In genomic region chr1:64621116-64621515, GRCm38 (mm10) we compare ENCODE assay signal across 21 mouse cellular contexts. TPM values are rescaled to one million over a fixed set of nuclear protein-coding genes. Genes with fewer than 3 reads are reported as not detected.
DNase-seq lines count a peak whose midpoint lies in the region; ATAC-seq and TF ChIP-seq lines count a peak whose summit lies in the region.
"Had no signal": no experiment of that assay in that cellular context is flagged by ENCODE, and none has a peak within 500 bp of the region (broad histone marks: within the 10 kb centered on the region; RNA-seq: fewer than 3 reads in every experiment).

No protein-coding gene starts in this region.

- H3K27me3 ChIP-seq in embryonic facial prominence, embryonic 14.5 days (replicated peaks; ENCODE audit: control insufficient read depth, insufficient read depth, low read length) = no peaks in the 10 kb centered on the region
- H3K27me3 ChIP-seq in embryonic facial prominence, embryonic 10.5 days (replicated peaks; ENCODE audit: low read depth, poor library complexity, severe bottlenecking) = no peaks in the 10 kb centered on the region
- H3K27me3 ChIP-seq: forebrain, embryonic 12.5 days; heart, embryonic 15.5 days; intestine, embryonic 15.5 days; limb, embryonic 13.5 days; midbrain, embryonic 12.5 days had no signal

- no peaks in the 10 kb centered on the region for H3K36me3 ChIP-seq in embryonic facial prominence, embryonic 14.5 days (ENCODE audit: control insufficient read depth, insufficient read depth, low read length)
- H3K36me3 ChIP-seq in embryonic facial prominence, embryonic 10.5 days (replicated peaks) = no peaks in the 10 kb centered on the region
- H3K36me3 ChIP-seq: forebrain, embryonic 12.5 days; heart, embryonic 15.5 days; intestine, embryonic 15.5 days; limb, embryonic 13.5 days; midbrain, embryonic 12.5 days had no signal

- ATAC-seq in embryonic facial prominence, embryonic 14.5 days (ENCODE audit: low read depth) = no peak
- ATAC-seq: hindbrain, embryonic 16.5 days; intestine, embryonic 15.5 days had no signal

- H3K9me3 ChIP-seq in embryonic facial prominence, embryonic 14.5 days (ENCODE audit: control insufficient read depth, low read length) = no peaks in the 10 kb centered on the region
- no peaks in the 10 kb centered on the region for H3K9me3 ChIP-seq in embryonic facial prominence, embryonic 10.5 days
- H3K9me3 ChIP-seq: forebrain, embryonic 12.5 days; heart, embryonic 15.5 days; intestine, embryonic 15.5 days; limb, embryonic 13.5 days; midbrain, embryonic 12.5 days had no signal

- TF ChIP-seq CTCF in lung, adult 2 months (IDR thresholded peaks at IDR 0.05; ENCODE audit: insufficient read depth, low read length) = no peak
- TF ChIP-seq CTCF in cortical plate, adult 2 months (IDR thresholded peaks at IDR 0.05; ENCODE audit: extremely low read depth, insufficient read depth, low read length) = no peak

- no peak overlapping the region for H3K27ac ChIP-seq in embryonic facial prominence, embryonic 14.5 days (replicated peaks; ENCODE audit: low read depth, low read length)
- no peak overlapping the region for H3K27ac ChIP-seq in embryonic facial prominence, embryonic 10.5 days (replicated peaks)
- H3K27ac ChIP-seq in cortical plate, adult 2 months (ENCODE audit: insufficient read depth, low read length) = peak overlapping the region; percentile 7; the same call in 1 of the 2 replicates
- H3K27ac ChIP-seq: forebrain, embryonic 12.5 days; gastrocnemius, adult 2 months; heart, embryonic 15.5 days; intestine, embryonic 15.5 days; limb, embryonic 13.5 days; liver, embryonic 14.5 days; midbrain, embryonic 12.5 days had no signal

- no peak for TF ChIP-seq POLR2A in lung, adult 2 months (IDR thresholded peaks at IDR 0.05; ENCODE audit: borderline replicate concordance, extremely low read depth, low read depth, low read length)
- TF ChIP-seq POLR2A in cortical plate, adult 2 months (IDR thresholded peaks at IDR 0.05; ENCODE audit: extremely low read depth, insufficient read depth, low read length) = peak; percentile 58; the same call in 1 of the 2 replicates

- H3K4me2 ChIP-seq in embryonic facial prominence, embryonic 14.5 days (ENCODE audit: low read depth, low read length) = no peak overlapping the region
- H3K4me2 ChIP-seq: forebrain, embryonic 12.5 days; heart, embryonic 15.5 days; intestine, embryonic 15.5 days; limb, embryonic 13.5 days; midbrain, embryonic 12.5 days had no signal

- no peak overlapping the region for H3K4me3 ChIP-seq in embryonic facial prominence, embryonic 14.5 days (ENCODE audit: low read depth, low read length)
- H3K4me3 ChIP-seq in embryonic facial prominence, embryonic 10.5 days = no peak overlapping the region
- no peak overlapping the region for H3K4me3 ChIP-seq in lung, adult 2 months (replicated peaks; ENCODE audit: extremely low read depth, low read depth, low read length)
- no peak overlapping the region for H3K4me3 ChIP-seq in cortical plate, adult 2 months (ENCODE audit: insufficient read depth, low read length)
- H3K4me3 ChIP-seq: erythroblast, embryonic 14.5 days; forebrain, embryonic 12.5 days; gastrocnemius, adult 2 months; heart, embryonic 15.5 days; intestine, embryonic 15.5 days; limb, embryonic 13.5 days; midbrain, embryonic 12.5 days had no signal

- peaks cover 13% of the 10 kb centered on the region for H3K4me1 ChIP-seq in embryonic facial prominence, embryonic 14.5 days (ENCODE audit: control insufficient read depth, insufficient read depth, low read length)
- peaks cover 33% of the 10 kb centered on the region for H3K4me1 ChIP-seq in embryonic facial prominence, embryonic 10.5 days
- H3K4me1 ChIP-seq in lung, adult 2 months (ENCODE audit: control insufficient read depth, insufficient read depth, low read length) = no peaks in the 10 kb centered on the region
- peaks cover 6% of the 10 kb centered on the region for H3K4me1 ChIP-seq in cortical plate, adult 2 months (ENCODE audit: control insufficient read depth, insufficient read depth, low read length)

- DNase-seq in embryonic facial prominence, embryonic 14.5 days (ENCODE audit: low spot score) = no peak
- DNase-seq in embryonic facial prominence, embryonic 10.5 days (ENCODE audit: low spot score) = no peak
- DNase-seq in kidney, adult 9 months = peak; percentile 45
- DNase-seq in kidney, postnatal 10 days = no peak
- peak; percentile 40 for DNase-seq in lung, postnatal 10 days
- DNase-seq in lung, adult 2 months = no peak
- DNase-seq in thymus, postnatal 0 days (ENCODE audit: low spot score) = no peak
- DNase-seq: adrenal gland, postnatal 25 days; cerebellum, adult 9-10 months; gastrocnemius, adult 2 months; right cerebral cortex, postnatal 25 days; thymus, postnatal 36 days had no signal

- 70% methylated on average over 5 of the region's 5 CpGs for WGBS in embryonic facial prominence, embryonic 14.5 days
- 80% methylated on average over 5 of the region's 5 CpGs for WGBS in embryonic facial prominence, embryonic 10.5 days
- 76% methylated on average over 5 of the region's 5 CpGs for WGBS in lung, adult 2 months

- H3K9ac ChIP-seq in embryonic facial prominence, embryonic 14.5 days (ENCODE audit: low read depth, low read length) = peak overlapping the region; percentile 10; the same call in 1 of the 2 replicates
- H3K9ac ChIP-seq: forebrain, embryonic 12.5 days; heart, embryonic 15.5 days; intestine, embryonic 15.5 days; limb, embryonic 13.5 days; liver, embryonic 14.5 days; midbrain, embryonic 12.5 days had no signal

RNA-seq across cellular contexts. Expression of gene Mettl21a, which starts 4.1 kb away (rescaled TPM):
- 26.4 TPM in 2 replicates for polyA plus RNA-seq in embryonic facial prominence, embryonic 14.5 days (2014; fragmentation: Nextera tagmentation; extraction: Ambion mirVana)
- polyA plus RNA-seq in embryonic facial prominence, embryonic 10.5 days (2016; fragmentation: Nextera tagmentation; extraction: Ambion mirVana) = 20.9 and 21.9 TPM in 2 replicates
- 6.8 and 8.2 TPM in 2 replicates for polyA plus RNA-seq in lung, adult 2 months (2012; rRNA removed)
- 12.2 and 12.8 TPM in 2 replicates for polyA plus RNA-seq in cortical plate, adult 2 months (2012; rRNA removed)
- polyA plus RNA-seq in thymus, postnatal 0 days (2015; fragmentation: Nextera tagmentation; extraction: Ambion mirVana) = 14.9 and 15.9 TPM in 2 replicates

Comparison
In these comparisons a context has a peak if more than half of its experiments do, and no peak if none do; other contexts are left out.
1. DNase-seq: peak in kidney, adult 9 months (single experiment) and lung, postnatal 10 days (single experiment); none in embryonic facial prominence, embryonic 14.5 days (single experiment), embryonic facial prominence, embryonic 10.5 days (single experiment), kidney, postnatal 10 days (single experiment), lung, adult 2 months (single experiment) and thymus, postnatal 0 days (single experiment).